Mouse (Mus musculus) neutrophil, adult 65 days (primary cell): ENCODE measurements around the gene Gp5. TPM values are rescaled to one million over a fixed set of nuclear protein-coding genes. Genes with fewer than 3 reads are reported as not detected.

Experiments used
- total RNA-seq: library from RNA; stranded (reverse); gene quantifications from 2 replicates; pipeline ENCODE4 v1.2.4, GENCODE M21; 2023

The Gp5 gene
- 0.41 and 1.1 TPM in 2 replicates for total RNA-seq

DNA sequence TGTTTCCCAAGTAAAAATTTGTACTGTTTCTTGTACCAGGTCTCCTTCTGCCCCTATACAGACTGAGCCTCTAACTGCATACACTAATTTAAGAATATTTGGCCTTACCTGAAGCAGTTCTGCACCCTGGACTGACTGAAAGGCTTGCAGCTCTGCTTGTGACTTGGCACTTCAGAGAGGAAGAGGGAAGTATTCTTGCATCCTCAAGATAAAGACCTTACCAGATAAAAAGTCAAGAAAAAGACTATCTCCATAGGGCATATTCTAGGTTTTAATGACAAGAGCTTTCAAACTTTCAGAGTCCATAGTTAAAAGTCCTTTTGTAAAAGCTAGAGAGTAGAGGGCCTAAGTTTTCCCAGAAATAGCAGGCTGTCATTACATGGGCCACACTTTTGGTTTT lies at the start of gene Gp5:
Gene Gp5, minus strand, starts transcription at position 133 of the 400 bp plus-strand sequence.

DNA sequence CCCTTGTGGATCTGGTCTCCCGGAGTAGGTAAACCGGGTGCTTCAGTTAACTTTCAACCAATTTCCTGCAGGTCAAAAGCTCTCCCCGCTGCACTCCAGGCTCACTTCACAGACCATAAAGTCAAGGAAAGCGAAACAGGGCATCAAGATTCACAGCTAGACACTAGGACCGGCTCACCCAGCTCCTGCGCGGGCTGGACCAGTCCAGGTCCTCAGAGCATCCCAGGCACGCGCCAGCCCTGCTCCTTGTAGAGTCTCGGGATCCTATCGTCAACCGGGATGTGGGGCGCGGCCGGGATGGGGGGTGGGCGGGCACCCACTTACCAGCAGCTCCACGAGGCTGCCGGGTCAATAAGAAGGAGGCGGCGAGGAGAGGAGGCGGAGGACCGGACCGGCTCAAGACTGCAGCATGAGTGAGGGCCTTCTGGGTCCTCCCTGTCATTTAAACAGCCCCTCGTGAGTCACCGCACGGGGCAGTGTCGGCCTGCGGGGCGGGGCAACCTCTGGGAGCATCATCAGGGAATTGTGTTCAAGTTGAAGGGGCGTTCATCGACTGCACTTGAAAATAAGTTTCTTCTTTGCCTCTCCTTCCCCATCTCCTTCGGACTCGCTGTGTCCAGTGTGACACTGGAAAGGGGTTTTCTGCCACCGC lies 27.6 kb downstream of the Gp5 start, which contains the start of gene Lrrc15:
Gene Lrrc15, minus strand, starts transcription at position 413 of the 652 bp plus-strand sequence.

DNA sequence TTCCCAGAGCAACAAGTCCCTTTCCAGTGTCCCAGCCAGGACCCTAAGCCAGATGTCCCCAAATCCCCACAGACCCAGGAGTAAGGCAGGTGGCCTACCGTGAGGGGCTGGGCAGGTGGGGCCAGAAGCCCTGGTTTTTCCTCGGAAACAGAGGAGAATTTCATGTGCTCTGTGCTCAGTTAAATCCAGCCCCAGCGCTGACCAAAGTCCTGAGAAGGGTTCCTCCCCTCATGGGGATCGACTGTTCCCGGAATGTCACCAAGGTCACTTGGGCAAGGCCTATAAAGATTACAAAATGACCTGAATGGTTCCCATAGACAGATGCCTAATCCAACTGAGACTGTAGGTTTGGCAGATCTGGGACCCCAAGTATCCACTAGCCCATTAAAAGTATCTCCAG lies 43.2 kb downstream of the Gp5 start, which contains the start of gene Cpn2:
Gene Cpn2, minus strand, starts transcription at position 141 of the 400 bp plus-strand sequence.

Other genes starting within 250 kb of the Gp5 start
- 2.6 and 5.8 TPM in 2 replicates for gene Hes1, start 246.4 kb downstream of the Gp5 start, total RNA-seq
- gene Cpn2, start 43.3 kb downstream of the Gp5 start, total RNA-seq, result not detected in 2 replicates
- gene Lrrc15, start 27.5 kb downstream of the Gp5 start, total RNA-seq, result not detected in 2 replicates
- gene Atp13a3, start 95.2 kb upstream of the Gp5 start, total RNA-seq, result 71.0 and 116 TPM in 2 replicates
- not detected in 2 replicates for gene Tmem44, start 240.1 kb upstream of the Gp5 start, total RNA-seq